Mouse (Mus musculus) cortical plate, adult 2 months (tissue): ENCODE results near the gene Crx.

Experiments used
- CTCF ChIP-seq: fragments of 200-500 bp; IDR thresholded peaks from 2 replicates; pipeline ENCODE4 v1.5.1; 2011; ENCODE audit warnings: mild to moderate bottlenecking, control low read depth, low read length; ENCODE audit not compliant: insufficient read depth; ENCODE audit errors: extremely low read depth
- POLR2A ChIP-seq: fragments of 200-500 bp; IDR thresholded peaks from 2 replicates; pipeline ENCODE4 v1.6.1; 2011; ENCODE audit warnings: mild to moderate bottlenecking, low read length, control low read depth; ENCODE audit not compliant: insufficient read depth; ENCODE audit errors: extremely low read depth

GRCm38 (mm10) chr7:15901366-15902048, 21.7 kb upstream of the Crx start:
- TF ChIP-seq CTCF = no peak
- TF ChIP-seq POLR2A = no peak
